Mouse (Mus musculus): ENCODE measurements around the gene Car12.

Car12 gene

GRCm38 (mm10) chr9:66713135-66714021 lies at the start of gene Car12:
TSS of gene Car12 (plus strand) at chr9:66713686.
- DNase-seq, result peak; percentile 57

- DNase-seq, result no peak
These were observed 49.7 kb upstream of the Car12 start for GRCm38 (mm10) chr9:66663764-66664163.

GRCm38 (mm10) chr9:66664561-66664960 lies 48.9 kb upstream of the Car12 start:
- DNase-seq, result no peak

GRCm38 (mm10) chr9:66666153-66666552 lies 47.3 kb upstream of the Car12 start:
- DNase-seq, result no peak

GRCm38 (mm10) chr9:66667046-66667445 lies 46.4 kb upstream of the Car12 start:
- no peak for DNase-seq

- no peak for DNase-seq
These were observed 45.6 kb upstream of the Car12 start for GRCm38 (mm10) chr9:66667868-66668267.

- no peak for DNase-seq
These were observed 43.9 kb upstream of the Car12 start for GRCm38 (mm10) chr9:66669561-66670078.

GRCm38 (mm10) chr9:66673771-66674170 lies 39.7 kb upstream of the Car12 start:
- DNase-seq, result no peak

- DNase-seq, result no peak
These were observed 37.9 kb upstream of the Car12 start for GRCm38 (mm10) chr9:66675566-66675965.

GRCm38 (mm10) chr9:66680102-66680501 lies 33.4 kb upstream of the Car12 start:
- DNase-seq, result no peak

- no peak for DNase-seq
These were observed 30.7 kb upstream of the Car12 start for GRCm38 (mm10) chr9:66682822-66683221.

GRCm38 (mm10) chr9:66685730-66686129 lies 27.8 kb upstream of the Car12 start:
- no peak for DNase-seq

- no peak for DNase-seq
These were observed 25.8 kb upstream of the Car12 start for GRCm38 (mm10) chr9:66687713-66688112.

GRCm38 (mm10) chr9:66691683-66692305 lies 21.7 kb upstream of the Car12 start:
- no peak for DNase-seq

- DNase-seq, result no peak
These were observed 15.9 kb upstream of the Car12 start for GRCm38 (mm10) chr9:66697355-66698140.

GRCm38 (mm10) chr9:66699748-66700147 lies 13.7 kb upstream of the Car12 start:
- DNase-seq, result no peak

- peak; percentile 74 for DNase-seq
These were observed 10.5 kb upstream of the Car12 start for GRCm38 (mm10) chr9:66703002-66703401.

GRCm38 (mm10) chr9:66705354-66705753 lies 8.1 kb upstream of the Car12 start:
- no peak for DNase-seq

GRCm38 (mm10) chr9:66705766-66706165 lies 7.7 kb upstream of the Car12 start:
- DNase-seq, result peak; percentile 70

GRCm38 (mm10) chr9:66708054-66708772 lies 5.3 kb upstream of the Car12 start:
- no peak for DNase-seq

- DNase-seq, result no peak
These were observed 4.5 kb upstream of the Car12 start for GRCm38 (mm10) chr9:66708816-66709555.

- peak; percentile 12 for DNase-seq
These were observed 2.9 kb upstream of the Car12 start for GRCm38 (mm10) chr9:66710626-66711025.

Data from cerebellum, adult 9-11 months (tissue).